ENCODE assay signal across 8 mouse cellular contexts in genomic region chr10:82985700-82986131, GRCm38 (mm10). TPM values are rescaled to one million over a fixed set of nuclear protein-coding genes. Genes with fewer than 3 reads are reported as not detected.
DNase-seq lines count a peak whose midpoint lies in the region; ATAC-seq and TF ChIP-seq lines count a peak whose summit lies in the region.

No protein-coding gene starts in this region.

- no peaks in the 10 kb centered on the region for H3K36me3 ChIP-seq in testis, adult 2 months (ENCODE audit: control insufficient read depth, insufficient read depth, low read length)
- H3K36me3 ChIP-seq in kidney, embryonic 14.5 days (ENCODE audit: control insufficient read depth, insufficient read depth, low read length), result no peaks in the 10 kb centered on the region
- H3K36me3 ChIP-seq in liver, adult 2 months (ENCODE audit: control insufficient read depth, insufficient read depth, low read length), result no peaks in the 10 kb centered on the region
- H3K36me3 ChIP-seq in neural tube, embryonic 11.5 days (ENCODE audit: control insufficient read depth, insufficient read depth, low read length), result no peaks in the 10 kb centered on the region

- peak overlapping the region; percentile 96 for H3K4me2 ChIP-seq in kidney, embryonic 14.5 days (replicated peaks; ENCODE audit: low read depth, low read length)
- peak overlapping the region; percentile 89 for H3K4me2 ChIP-seq in neural tube, embryonic 11.5 days (ENCODE audit: low read depth)

- no peak for DNase-seq in testis, postnatal 14 days (ENCODE audit: low spot score)
- DNase-seq in cerebellum, adult 8-10 months, result peak; percentile 61
- DNase-seq in frontal cortex, postnatal 25 days (ENCODE audit: low spot score in 2 of 2), result peak; percentile 38 to 46
- DNase-seq in liver, adult 2 months (ENCODE audit: extremely low read depth, low read depth, low spot score), result no peak
- DNase-seq in neural tube, embryonic 11.5 days (ENCODE audit: low spot score), result peak; percentile 69
- peak; percentile 30 to 42 for DNase-seq in thymus, adult 18-20 months

- TF ChIP-seq POLR2A in testis, adult 2 months (IDR thresholded peaks at IDR 0.05; ENCODE audit: control insufficient read depth, low read depth, low read length), result no peak
- TF ChIP-seq POLR2A in liver, adult 2 months (IDR thresholded peaks at IDR 0.05; ENCODE audit: extremely low read depth, insufficient read depth, low read length), result no peak

- no peaks in the 10 kb centered on the region for H3K79me2 ChIP-seq in liver, adult 2 months (ENCODE audit: control insufficient read depth, insufficient read depth, low read length)

- peak overlapping the region; percentile 72 for H3K4me3 ChIP-seq in testis, adult 2 months (ENCODE audit: control insufficient read depth, low read depth, low read length)
- H3K4me3 ChIP-seq in kidney, embryonic 14.5 days (ENCODE audit: low read length), result peak overlapping the region; percentile 63
- H3K4me3 ChIP-seq in liver, adult 2 months (ENCODE audit: insufficient read depth, low read depth, low read length), result peak overlapping the region; percentile 53
- H3K4me3 ChIP-seq in neural tube, embryonic 11.5 days (ENCODE audit: low read depth, low read length), result peak overlapping the region; percentile 77

- no peak overlapping the region for H3K27ac ChIP-seq in testis, adult 2 months (ENCODE audit: control insufficient read depth, insufficient read depth, low read depth, low read length)
- H3K27ac ChIP-seq in kidney, embryonic 14.5 days (ENCODE audit: low read depth, low read length), result peak overlapping the region; percentile 87
- H3K27ac ChIP-seq in liver, adult 2 months (replicated peaks; ENCODE audit: insufficient read depth, low read depth, low read length), result no peak overlapping the region
- H3K27ac ChIP-seq in neural tube, embryonic 11.5 days (ENCODE audit: low read depth, low read length), result peak overlapping the region; percentile 75

- H3K4me1 ChIP-seq in testis, adult 2 months (ENCODE audit: control insufficient read depth, insufficient read depth, low read length), result peaks cover 15% of the 10 kb centered on the region
- H3K4me1 ChIP-seq in kidney, embryonic 14.5 days (ENCODE audit: control insufficient read depth, insufficient read depth, low read length), result peaks cover 29% of the 10 kb centered on the region
- H3K4me1 ChIP-seq in liver, adult 2 months (ENCODE audit: control insufficient read depth, insufficient read depth, low read length), result peaks cover 3% of the 10 kb centered on the region; the same call in 1 of the 2 replicates
- H3K4me1 ChIP-seq in neural tube, embryonic 11.5 days (ENCODE audit: control insufficient read depth, insufficient read depth, low read length), result peaks cover 17% of the 10 kb centered on the region

- peak overlapping the region; percentile 84 for H3K9ac ChIP-seq in kidney, embryonic 14.5 days (ENCODE audit: low read depth, low read length)
- peak overlapping the region; percentile 51 for H3K9ac ChIP-seq in liver, adult 2 months (ENCODE audit: low read depth, low read length)
- H3K9ac ChIP-seq in neural tube, embryonic 11.5 days (ENCODE audit: low read length), result peak overlapping the region; percentile 79

- no peaks in the 10 kb centered on the region for H3K9me3 ChIP-seq in kidney, embryonic 14.5 days (ENCODE audit: control insufficient read depth, low read length)
- no peaks in the 10 kb centered on the region for H3K9me3 ChIP-seq in neural tube, embryonic 11.5 days (ENCODE audit: control insufficient read depth, low read length)

- ATAC-seq in kidney, embryonic 14.5 days (ENCODE audit: low FRiP score, low TSS enrichment), result peak; percentile 8; the same call in 1 of the 2 replicates
- peak; percentile 64; the same call in 1 of the 2 replicates for ATAC-seq in neural tube, embryonic 11.5 days (ENCODE audit: insufficient read depth, low FRiP score, low TSS enrichment)

- TF ChIP-seq CTCF in testis, adult 2 months (IDR thresholded peaks at IDR 0.05; ENCODE audit: control insufficient read depth, insufficient read depth, insufficient replicate concordance, low read depth, low read length), result no peak
- TF ChIP-seq CTCF in liver, adult 2 months (IDR thresholded peaks at IDR 0.05; ENCODE audit: low read depth, low read length), result no peak

- under 1% methylated on average over 32 of the region's 32 CpGs for WGBS in kidney, embryonic 14.5 days
- 2% methylated on average over 32 of the region's 32 CpGs for WGBS in liver, adult 2 months
- WGBS in neural tube, embryonic 11.5 days, result 0% methylated on average over 32 of the region's 32 CpGs

- H3K27me3 ChIP-seq in testis, adult 2 months (ENCODE audit: control insufficient read depth, insufficient read depth, low read length), result no peaks in the 10 kb centered on the region
- peaks cover 2% of the 10 kb centered on the region; the same call in 1 of the 2 replicates for H3K27me3 ChIP-seq in kidney, embryonic 14.5 days (ENCODE audit: control insufficient read depth, insufficient read depth, low read length)
- peaks cover 20% of the 10 kb centered on the region for H3K27me3 ChIP-seq in liver, adult 2 months (ENCODE audit: control insufficient read depth, insufficient read depth, low read length)
- 0 out of 2 replicates have a peak, but pooled peaks cover 10% of the 10 kb centered on the region for H3K27me3 ChIP-seq in neural tube, embryonic 11.5 days (ENCODE audit: control insufficient read depth, insufficient read depth, low read length)

RNA-seq across cellular contexts. Expression of gene Chst11, which starts 0.4 kb away (rescaled TPM):
- polyA plus RNA-seq in testis, adult 2 months (2012; rRNA removed), result 0.67 and 1.1 TPM in 2 replicates
- 4.5 and 5.4 TPM in 2 replicates for polyA plus RNA-seq in kidney, embryonic 14.5 days (2014; fragmentation: Nextera tagmentation; extraction: Ambion mirVana)
- total RNA-seq in liver, adult 2 months (2014; rRNA removed), result 0.09 and 0.34 TPM in 2 replicates
- polyA plus RNA-seq in liver, adult 2 months (2012; rRNA removed), result 0.15 and 0.16 TPM in 2 replicates
- polyA plus RNA-seq in neural tube, embryonic 11.5 days (2014; fragmentation: Nextera tagmentation; extraction: Ambion mirVana), result 2.5 and 3.1 TPM in 2 replicates

Comparison
In these comparisons a context has a peak if more than half of its experiments do, and no peak if none do; other contexts are left out.
1. H3K27ac ChIP-seq: peak in kidney, embryonic 14.5 days (single experiment) and neural tube, embryonic 11.5 days (single experiment); none in testis, adult 2 months (single experiment) and liver, adult 2 months (single experiment).
2. DNase-seq: peak in cerebellum, adult 8-10 months (single experiment), frontal cortex, postnatal 25 days (2 of 2), neural tube, embryonic 11.5 days (single experiment) and thymus, adult 18-20 months (2 of 2); none in testis, postnatal 14 days (single experiment) and liver, adult 2 months (single experiment).
3. Peak in every context shown above with its lines, with median percentiles within 50 percentile points of each other: H3K4me3 ChIP-seq and H3K9ac ChIP-seq.